Mouse (Mus musculus) fat pad, adult 2 months (tissue): ENCODE measurements around the gene Ppp1r15a.
"Not testable (repeated sequence)": the region's sequence is repeated elsewhere in the genome, so short reads cannot be mapped to it uniquely, and the experiment has no call there.

Experiments
- DNase-seq: peaks from one replicate; pipeline ENCODE4 v3.0.0-alpha.2; 2011; ENCODE audit warnings: low read depth, low spot score; ENCODE audit errors: extremely low read depth

Ppp1r15a gene

DNA sequence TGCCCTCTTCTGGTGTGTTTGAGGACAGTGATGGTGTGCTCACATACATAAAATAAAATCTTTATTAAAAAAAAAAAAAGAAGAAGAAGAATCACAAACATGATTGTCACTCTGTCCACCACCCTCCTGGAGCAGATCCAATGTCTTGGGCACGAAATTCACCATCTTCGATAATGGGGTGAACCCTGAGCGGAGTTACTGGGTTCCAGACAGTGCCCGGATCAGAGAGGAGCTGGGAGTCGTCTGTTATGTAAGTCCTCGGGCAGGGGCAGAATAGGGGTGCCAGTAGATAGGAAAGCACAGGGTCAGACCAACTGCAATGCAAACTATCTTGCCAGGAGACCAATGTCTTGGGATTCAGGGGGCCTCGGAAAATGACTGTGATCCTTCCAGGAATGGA, 5.5 kb downstream of the Ppp1r15a start:
- no peak for DNase-seq

DNA sequence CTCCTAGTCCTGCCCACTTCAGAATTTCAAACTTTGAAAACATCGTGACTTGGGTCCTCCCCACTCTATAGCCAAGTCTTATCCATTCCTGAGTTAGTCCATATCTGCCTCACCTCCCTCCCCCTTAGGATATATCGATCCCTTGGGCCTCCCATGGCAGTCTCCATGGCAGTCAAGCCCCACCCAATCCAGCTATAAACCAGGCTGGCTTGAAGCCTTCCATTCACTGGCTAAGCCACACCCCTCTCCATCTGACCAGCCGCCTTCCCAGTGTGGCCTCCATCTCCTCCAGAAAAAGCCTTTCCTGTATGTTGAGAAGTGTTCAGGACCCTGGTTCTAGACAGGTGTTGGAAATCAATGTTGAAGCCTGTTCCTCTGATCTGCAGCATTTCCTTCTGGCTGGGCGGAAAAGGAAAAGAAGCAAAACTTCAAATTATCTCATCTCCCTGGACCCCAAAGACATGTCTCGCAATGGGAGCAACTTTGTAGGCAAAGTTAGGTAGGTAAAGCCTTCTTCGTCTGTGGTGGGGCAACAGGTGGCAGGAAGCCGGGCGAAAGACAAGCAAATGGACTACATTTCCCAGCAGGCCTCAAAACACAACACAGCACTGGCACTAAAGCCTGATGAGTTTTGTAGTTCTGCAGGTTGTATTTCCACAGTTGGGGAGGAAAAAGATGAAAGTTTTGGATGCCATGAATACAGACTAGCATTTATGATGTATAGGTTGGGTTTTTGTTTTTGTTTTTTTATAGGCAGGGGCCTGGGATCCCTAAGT, 6.5 kb downstream of the Ppp1r15a start:
- DNase-seq, result no peak

DNA sequence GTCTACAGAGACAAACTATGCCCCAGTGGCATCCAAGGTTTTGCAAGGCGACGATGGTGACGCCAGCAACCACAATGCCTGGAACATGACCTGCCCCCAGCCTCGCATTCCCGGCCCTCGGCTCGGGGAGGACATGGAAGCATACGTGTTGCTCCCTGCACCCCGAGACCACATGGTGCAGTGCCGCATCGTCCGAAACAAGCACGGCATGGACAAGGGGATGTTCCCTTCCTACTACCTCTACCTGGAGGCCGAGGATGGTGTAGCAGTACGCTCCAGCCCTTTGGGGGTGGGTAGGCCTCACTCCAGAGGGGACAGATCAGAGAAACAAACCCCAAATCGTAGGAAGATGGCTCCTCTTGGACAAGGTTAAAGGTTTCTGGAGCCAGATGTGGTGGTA, 7.5 kb downstream of the Ppp1r15a start:
- DNase-seq, result no peak

DNA sequence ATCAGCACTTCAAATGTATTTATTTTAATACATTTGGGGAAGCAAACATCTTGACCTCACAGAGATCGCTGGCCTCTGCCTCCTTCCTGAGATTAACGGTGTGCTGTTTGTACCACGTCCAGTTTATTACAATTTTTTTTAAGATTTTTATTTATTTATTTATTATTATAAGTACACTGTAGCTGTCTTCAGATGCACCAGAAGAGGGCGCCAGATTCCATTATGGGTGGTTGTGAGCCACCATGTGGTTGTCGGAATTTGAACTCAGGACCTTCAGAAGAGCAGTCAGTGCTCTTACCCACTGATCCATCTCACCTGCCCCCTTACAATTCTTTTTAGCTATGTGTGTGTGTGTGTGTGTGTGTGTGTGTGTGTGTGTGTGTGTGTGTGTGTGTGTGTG, 9.2 kb downstream of the Ppp1r15a start:
- not testable (repeated sequence) for DNase-seq

DNA sequence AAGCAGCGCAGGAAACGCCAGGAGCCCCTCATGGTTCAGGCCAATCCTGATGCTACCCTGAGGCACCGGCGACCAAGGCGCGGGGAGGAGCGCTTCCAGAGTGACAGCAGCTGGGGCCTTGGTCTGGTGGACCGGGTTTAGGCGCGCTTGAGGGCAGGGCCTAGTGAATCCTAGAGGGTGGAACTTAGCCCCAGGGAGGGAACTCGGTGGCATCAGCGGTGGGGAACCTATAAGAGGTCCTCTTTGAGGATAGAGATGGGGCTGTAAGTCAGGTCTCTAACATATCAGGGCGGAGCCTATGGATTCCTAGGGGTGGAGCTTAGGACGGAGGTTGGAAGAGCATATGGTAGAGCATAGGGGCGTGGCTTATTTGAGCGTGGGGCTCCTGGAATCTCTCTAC, 10.6 kb downstream of the Ppp1r15a start:
- no peak for DNase-seq

DNA sequence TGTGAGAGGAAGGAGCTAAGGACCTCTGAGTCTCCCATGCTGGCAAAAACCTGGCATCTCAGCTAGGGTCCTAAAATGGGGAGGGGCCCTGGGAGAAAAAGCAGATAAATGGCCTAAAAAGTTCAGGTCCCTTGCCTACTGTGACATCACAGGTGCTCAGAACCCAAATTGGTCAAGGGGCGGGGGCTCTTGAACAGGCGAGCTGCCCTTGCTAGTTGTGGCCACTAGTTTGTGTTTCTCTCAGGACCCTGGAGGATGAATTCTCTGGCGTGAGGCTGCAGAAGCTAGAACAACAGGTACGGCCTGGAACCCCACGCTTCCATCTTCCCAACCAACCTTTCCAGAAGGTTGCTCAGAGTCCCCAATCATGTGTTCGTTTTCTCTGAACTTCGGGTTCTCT, 11.7 kb downstream of the Ppp1r15a start:
- no peak for DNase-seq

DNA sequence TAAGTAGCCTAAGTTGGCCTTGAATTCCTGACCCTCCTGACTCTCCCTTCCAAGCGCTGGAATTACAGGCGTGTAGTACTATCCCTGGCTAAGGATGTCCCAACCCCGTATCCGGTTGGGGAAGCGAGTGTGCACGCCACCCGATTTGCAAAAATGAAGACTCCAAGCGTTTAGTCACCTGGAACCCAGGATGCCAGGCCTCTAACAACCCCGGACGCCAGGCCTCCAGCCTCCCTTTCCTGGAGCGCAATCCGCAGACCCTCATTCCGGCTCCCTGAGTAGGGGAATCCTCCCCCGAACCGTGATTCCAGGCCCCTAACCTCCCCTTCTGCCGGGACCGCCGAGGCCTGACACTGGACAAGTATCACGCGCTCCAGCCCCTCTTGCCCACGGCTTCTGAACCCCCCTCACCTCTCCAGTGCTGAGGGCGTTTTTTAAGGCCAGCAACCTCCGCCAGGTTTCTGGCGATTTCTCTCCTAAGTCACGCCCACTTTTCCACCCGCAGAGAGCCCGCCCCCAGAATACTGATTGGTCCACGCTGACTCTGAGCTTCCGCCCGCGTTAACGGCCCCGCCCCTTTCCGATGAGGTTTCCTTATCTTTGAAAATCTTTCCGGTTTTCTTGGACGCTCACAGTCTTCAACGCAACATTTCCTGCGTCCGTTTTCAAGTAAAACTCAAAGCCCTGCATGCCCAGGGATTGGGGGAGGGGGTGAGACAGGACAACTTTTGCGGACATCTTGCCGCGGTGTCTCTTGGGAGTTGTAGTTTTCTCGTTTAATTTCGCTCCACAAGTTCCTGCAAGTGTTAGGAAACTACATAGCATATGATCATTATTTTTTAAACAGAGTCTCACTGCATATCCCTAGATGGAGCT, 15.9 kb downstream of the Ppp1r15a start, which contains the start of gene Nucb1:
Gene Nucb1 (minus strand): TSS at position 495 of the 876 bp plus-strand sequence.
- DNase-seq, result no peak

DNA sequence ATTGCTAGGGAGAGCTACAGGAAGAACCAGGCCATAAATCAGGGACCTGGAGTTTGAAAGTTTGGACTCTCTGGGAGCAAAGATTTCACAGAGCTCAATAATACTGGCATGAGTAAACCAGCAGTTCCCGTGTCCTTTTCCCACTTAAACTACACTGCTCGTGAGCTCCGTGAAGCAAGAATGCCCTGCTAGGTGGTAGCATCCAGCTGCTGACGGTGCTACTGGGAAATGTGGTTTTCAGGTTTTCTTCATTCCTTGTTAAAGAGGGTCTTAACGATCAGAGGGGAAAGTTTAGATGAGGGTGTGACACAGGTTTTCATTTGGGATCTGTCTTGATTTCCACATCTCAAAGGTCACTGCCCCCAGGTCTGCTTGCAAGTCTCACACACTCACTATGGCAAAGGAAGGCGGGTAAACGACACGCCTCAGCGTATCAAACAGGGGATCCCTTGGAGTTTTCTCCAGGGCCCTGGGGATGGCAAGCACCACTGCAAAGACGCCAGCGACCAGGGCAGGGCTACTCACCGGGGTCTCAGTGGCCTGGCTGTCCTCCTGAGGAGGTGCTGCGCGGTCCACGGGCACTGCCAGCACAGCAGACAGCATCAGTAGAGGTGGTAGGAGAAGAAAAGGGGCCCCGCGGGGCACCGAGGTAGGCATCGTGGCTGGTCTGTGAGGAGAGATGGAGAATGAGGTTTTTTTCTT, 16.7 kb downstream of the Ppp1r15a start:
- no peak for DNase-seq

DNA sequence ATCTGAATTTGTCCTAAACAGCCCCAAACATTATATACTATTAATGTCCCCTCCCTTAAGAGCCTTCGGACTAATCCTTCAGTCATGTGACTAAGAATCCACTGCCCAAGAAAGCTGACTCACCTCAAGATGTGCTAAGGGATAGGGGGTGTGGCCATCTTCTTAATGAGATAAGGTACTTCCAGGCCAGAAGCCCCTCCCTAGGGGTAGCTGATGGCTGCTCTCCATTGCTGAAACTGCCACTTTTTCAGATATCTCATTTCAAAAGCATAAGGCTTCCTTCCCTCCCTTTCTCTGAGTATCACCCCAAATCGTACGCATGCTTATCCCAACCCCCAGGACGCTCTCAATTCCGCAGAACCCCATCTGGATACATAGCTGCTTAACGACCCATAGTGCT, 17.5 kb downstream of the Ppp1r15a start:
- no peak for DNase-seq

DNA sequence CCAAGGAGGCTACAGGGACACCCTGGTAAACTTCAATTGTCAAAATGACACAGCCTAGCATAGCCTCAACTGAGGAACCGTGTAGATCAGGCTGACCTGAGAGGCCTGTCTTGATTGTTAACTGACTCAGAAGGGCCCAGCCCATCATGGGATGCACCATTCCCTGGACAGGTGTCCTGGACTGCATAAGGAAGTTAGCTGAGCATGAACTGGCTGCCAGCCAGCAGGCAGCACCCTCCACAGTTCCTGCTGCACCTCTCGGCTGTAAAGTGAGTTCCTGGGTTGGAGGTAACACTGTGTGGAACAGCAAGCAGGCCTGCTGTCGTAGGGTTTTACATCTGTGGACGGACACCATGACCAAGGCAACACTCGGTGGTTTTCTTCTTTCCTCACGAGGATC, 18.5 kb downstream of the Ppp1r15a start:
- DNase-seq, result no peak

DNA sequence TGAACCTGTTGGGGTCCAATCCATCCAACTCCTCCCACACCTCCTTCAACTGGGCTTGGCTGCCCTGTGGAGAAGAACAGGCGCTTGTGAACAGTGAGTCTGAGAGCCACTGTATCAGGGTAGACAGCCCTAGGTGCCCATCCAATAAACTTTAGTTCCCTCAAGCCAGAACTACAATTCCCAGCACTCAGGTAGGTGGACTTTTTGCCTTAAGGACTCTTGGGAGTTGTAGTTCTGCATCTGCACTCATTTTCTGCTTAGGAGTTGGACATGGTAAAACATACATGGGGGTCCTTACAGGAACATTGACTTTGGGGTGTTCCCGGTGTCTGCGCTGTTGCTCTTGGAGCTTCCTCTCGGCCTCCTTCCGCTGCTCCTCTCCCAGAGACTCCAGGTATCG, 27.6 kb downstream of the Ppp1r15a start:
- DNase-seq, result no peak

DNA sequence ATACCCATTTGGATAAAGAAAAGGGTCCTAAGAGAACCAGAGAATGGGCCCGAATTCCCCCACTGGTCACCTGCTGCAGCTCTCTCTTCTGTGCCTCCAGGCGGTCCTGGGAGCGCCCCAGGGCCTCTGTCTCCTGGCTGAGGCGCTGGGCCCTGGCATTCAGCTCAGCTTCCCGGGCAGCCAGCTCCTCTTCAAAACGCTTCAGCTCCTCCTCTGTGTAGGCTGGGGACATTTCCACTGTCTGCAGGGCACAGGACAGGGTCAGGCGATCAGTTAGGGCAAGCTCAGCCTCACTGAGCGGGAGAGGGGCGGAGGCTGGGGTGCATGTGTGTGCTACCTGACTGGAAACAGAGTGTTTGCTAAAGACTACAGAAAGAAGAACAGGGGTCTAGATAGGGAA, 31.5 kb downstream of the Ppp1r15a start:
- DNase-seq, result no peak

DNA sequence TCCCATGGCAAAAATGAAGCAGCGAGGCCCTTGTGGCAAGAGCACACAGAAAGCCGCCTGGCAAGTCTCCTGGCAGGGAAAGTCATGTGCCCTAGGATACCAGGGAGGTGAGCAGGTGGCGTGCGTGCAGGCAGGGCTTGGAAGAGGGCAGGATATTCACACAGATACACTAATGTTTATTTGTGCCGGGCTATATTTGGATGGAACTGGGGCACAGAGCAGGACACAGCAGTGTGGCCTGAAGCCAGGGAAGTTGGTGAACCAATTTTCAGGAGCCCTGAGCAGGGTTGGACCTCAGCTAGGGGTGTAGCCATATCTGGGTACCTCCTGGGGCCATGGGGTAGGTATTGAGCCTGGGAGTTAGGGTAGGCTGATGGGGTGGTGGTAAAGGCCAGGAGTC, 33.1 kb downstream of the Ppp1r15a start:
- DNase-seq, result no peak

DNA sequence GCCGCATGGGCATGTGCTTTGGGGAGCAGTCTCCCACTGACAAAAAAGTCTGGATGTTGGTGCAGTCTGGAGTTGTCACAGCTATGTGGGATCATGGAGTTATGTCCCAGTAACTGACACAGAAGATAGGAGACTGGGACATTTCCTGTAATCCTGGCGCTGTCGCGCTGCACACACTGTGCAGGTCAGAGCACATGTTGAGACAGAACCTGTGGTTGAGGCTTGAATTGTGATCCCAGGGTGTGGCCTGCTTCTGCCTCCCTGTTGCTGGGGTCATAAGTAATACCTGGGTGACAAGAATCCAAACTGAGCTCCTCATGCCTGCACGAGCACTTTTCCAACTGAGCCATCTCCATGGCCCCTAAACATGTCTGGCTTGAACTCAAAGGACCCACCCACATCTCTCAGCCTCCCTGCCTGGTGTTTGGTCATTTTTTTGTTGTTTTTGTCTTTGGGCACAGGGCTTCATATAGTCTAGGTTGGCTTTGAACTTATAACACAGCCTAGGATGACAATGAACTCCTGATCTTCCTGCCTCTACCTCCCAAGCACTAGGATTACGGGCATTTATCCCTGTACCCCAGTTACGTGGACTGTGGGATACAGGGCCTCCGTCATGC, 33.7 kb downstream of the Ppp1r15a start:
- no peak for DNase-seq

DNA sequence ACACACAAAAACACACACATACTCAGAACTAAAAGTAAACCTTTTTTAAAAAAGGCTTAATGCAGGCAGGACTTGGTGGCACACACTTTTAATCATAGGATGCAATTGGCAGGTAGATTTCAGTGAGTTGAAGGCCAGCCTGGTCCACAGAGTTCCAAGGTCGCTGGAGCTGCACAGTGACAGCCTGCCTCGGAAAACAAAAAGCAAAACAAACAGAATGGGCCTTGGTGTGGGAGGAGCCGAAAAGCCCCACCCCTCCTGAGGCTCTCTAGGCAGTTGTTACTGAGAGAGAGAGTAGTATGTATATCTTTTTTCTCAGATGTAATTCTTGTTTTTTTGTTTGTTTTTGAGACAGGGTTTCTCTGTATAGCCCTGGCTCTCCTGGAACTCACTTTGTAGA, 34.8 kb downstream of the Ppp1r15a start:
- no peak for DNase-seq

DNA sequence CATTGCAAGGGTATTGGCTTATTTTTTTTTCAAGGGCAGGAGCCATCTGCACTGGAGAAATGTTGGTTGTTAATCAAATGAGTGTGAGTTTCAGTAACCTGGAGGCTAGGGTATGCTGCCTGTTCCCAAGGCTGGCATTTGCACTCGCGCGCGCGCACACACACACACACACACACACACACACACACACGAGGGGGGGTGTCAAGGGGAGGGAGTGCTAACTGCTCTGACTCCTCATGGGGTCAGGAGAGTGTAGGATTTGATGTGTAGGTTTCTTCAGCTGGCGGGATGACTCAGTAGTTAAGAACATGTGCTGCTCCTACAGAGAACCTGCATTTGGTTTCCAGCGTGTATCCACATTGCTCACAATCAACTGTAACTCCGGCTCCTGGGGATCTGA, 35.2 kb downstream of the Ppp1r15a start:
- DNase-seq, result no peak

DNA sequence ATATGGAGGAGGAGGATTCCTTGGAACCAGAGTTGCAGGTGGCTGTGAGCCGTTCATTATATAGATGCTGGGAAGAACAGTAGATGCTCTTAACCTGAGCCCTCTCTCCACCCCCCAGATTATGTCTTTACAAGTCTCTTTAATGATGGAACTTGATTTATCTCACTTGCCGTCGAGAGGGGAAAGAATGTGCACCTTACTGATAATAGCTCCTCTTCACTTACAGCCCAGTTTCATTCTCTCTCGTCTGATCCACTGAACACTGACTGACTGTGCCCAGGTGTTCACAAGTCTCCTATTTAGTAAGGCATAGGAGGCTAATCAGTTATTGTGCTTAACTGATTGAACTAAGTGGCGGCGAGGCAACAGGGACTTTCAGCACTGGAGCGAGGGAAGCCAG, 36.5 kb downstream of the Ppp1r15a start:
- no peak for DNase-seq

DNA sequence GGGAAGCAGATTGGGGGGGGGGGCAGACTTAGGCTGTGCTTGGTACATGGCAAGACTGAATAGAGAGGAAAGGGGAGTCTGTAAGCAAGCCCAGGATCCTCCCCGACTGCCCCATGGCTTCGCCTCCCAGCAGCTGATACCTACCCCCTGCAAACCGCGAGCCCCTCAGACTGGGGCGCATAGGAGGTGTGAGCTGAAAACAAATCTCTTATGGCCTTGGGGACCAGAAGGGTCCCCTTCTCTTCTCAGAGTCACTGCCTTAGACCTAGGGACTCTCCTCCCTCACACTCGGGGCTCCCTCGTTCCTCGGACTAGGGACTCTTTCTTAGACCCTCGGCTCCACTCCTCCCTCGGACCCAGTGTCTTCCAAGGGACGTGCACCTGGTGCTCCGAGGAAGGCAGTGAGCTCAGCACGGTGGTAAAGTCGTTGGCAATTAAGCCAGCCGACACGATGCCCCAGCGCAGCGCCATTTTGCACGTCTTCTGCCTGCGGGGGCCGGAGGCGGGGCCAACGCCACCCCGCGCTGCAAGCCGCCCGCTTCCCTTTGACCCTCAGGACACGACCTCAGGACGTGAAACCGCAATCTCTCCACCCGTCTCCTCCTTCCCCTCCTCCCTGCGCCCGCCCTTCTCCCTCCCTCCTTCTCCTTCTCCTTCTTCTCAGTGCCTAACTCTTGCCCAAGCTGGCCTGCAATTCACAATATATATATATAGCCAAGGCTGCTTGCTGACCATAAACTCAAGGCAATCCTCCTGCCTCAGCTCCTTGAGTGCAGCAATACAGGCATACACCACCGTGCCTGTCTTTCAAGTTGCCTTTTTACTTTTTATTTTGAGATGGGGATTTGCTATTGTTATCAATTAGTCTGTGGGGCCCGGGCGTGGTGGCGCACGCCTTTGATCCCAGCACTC, 37.5 kb downstream of the Ppp1r15a start, which contains the start of gene Dhdh:
Gene Dhdh (minus strand): TSS at position 513 of the 912 bp plus-strand sequence.
- DNase-seq, result no peak

DNA sequence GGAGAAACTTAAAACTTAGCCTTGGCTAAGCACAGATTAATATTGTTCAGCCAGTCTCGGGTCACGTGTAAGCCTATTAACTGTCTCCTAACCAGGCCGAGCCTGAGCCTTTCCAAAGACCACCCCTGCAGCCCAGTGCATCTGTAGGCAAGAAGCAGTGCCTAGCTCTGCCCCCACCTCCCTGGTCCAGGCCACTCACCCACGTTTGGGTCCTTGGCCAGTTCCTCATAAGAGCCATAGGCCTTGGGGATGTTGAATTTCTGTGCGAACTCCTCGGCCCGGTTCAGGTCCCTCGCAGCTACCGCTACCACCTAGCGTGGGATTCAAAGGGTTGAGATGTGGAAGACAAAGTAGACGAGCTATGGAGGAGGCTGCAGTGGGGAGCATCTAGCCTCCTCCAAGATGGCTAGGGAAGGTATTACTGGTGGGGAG, 38.2 kb downstream of the Ppp1r15a start:
- DNase-seq, result no peak
